Mouse (Mus musculus): ENCODE results near the gene Trp53. TPM values are rescaled to one million over a fixed set of nuclear protein-coding genes. Genes with fewer than 3 reads are reported as not detected.
"Not testable (repeated sequence)": the region's sequence is repeated elsewhere in the genome, so short reads cannot be mapped to it uniquely, and the experiment has no call there.

The Trp53 gene
- polyA plus RNA-seq, 1 experiment from 2014 or later = 109 TPM

DNA sequence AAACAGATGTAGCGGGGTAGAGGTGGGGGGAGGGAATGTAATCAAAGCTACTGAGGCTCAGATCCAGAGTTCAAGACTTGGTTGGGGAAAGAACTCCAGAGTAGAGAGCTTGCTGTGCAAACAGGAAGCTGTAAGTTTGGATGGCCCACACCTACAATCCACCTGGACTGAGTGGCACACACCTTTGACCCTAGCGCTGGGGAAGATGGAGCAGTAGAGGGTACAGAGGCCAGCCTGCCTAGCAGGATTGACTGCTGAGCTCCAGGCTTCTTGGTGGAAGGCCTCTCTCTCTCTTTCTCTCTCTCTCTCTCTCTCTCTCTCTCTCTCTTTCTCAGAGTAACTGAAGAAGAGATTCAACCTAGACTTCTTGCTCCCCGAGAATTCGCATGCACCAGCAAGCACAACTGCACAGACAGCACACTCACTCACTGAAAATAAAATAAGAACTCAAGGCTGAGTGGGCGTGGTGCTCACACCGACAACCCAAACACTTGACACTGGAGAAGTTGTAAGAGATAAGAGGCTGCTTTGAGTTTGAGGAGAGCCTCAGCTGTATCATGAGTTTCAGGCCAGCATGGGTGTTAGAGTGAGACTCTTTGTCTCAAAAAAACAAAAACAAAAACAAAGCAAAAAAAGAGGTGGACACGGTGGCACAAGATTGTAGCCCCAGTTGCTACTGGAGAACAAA is 40.4 kb downstream of the Trp53 start:
- WGBS = 90% methylated on average over 7 of the region's 7 CpGs
- no peak for ATAC-seq (ENCODE audit: low FRiP score)
- H3K4me3 ChIP-seq = no peak overlapping the region
- H3K9me3 ChIP-seq (replicated peaks) = no peaks in the 10 kb centered on the region
- no peak overlapping the region for H3K4me2 ChIP-seq (replicated peaks)
- no peaks in the 10 kb centered on the region for H3K36me3 ChIP-seq
- H3K9ac ChIP-seq = no peak overlapping the region
- H3K4me1 ChIP-seq = peaks cover 16% of the 10 kb centered on the region
- peaks cover 4% of the 10 kb centered on the region; the same call in 1 of the 2 replicates for H3K27me3 ChIP-seq
- no peak overlapping the region for H3K27ac ChIP-seq

DNA sequence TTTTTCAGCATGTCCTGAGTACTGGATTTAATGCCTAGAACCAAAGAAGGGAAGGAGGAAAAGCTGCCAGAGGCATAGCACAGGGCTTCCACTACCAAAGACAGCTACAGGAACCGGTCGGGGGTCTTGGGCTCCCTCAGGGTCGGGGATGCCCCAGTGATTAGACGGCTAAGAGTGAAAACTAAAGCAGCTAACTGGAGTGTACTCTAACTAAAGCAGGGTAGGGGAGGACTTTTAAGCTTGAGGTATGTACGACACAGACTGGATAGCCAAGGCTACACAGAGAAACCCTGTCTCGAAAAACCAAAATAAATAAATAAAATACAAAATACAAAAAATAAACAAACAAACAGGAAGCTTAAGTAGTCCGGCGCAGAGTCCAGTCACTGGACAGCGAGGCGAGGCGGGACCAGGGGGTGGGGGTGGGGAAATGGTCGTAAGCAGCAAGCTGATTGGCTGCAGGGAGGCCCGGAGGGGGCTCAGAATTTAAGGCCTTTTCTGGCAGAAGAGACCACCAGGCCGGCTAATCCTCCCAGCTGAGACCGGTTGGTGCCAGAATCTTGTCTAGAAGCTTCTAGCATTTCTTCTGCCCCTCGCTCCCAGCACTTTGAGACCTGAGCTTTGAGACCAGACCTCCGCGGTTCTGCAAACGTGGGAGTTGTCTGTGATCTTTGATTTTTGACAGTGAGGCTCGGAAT is 41.6 kb downstream of the Trp53 start, which contains the start of gene Sat2:
Gene Sat2, plus strand, starts transcription at position 454 of the 698 bp plus-strand sequence.
- H3K9ac ChIP-seq = peak within 1 kb of the TSS; percentile 78
- WGBS = 1% methylated on average over 20 of the region's 20 CpGs

GRCm38 (mm10) chr11:69622406-69622805 is 42.2 kb downstream of the Trp53 start:
- Histone ChIP-seq H3K27ac (peak overlapping the region; percentile 75), H3K9me3 (replicated peaks) (no peaks in the 10 kb centered on the region), H3K36me3 (no peaks in the 10 kb centered on the region), H3K27me3 (no peaks in the 10 kb centered on the region), H3K4me1 (peaks cover 16% of the 10 kb centered on the region), H3K4me2 (replicated peaks) (peak overlapping the region; percentile 74), H3K4me3 (peak overlapping the region; percentile 48), H3K9ac (peak overlapping the region; percentile 78)
- peak; percentile 32; the same call in 1 of the 2 replicates for ATAC-seq (ENCODE audit: low FRiP score)
- 48% methylated on average over 6 of the region's 6 CpGs for WGBS

More for the DNA sequence above, 41.6 kb downstream of the Trp53 start, which contains the start of gene Sat2:
- peak within 1 kb of the TSS; percentile 48 for H3K4me3 ChIP-seq
- no peaks in the 10 kb centered on the region for H3K9me3 ChIP-seq (replicated peaks)
- H3K4me1 ChIP-seq = peaks cover 16% of the 10 kb centered on the region
- peak within 1 kb of the TSS; percentile 75 for H3K27ac ChIP-seq
- peak; percentile 81 for ATAC-seq (ENCODE audit: low FRiP score)
- no peaks in the 10 kb centered on the region for H3K36me3 ChIP-seq
- H3K4me2 ChIP-seq (replicated peaks) = peak within 1 kb of the TSS; percentile 74
- H3K27me3 ChIP-seq = peaks cover 2% of the 10 kb centered on the region; the same call in 1 of the 2 replicates

DNA sequence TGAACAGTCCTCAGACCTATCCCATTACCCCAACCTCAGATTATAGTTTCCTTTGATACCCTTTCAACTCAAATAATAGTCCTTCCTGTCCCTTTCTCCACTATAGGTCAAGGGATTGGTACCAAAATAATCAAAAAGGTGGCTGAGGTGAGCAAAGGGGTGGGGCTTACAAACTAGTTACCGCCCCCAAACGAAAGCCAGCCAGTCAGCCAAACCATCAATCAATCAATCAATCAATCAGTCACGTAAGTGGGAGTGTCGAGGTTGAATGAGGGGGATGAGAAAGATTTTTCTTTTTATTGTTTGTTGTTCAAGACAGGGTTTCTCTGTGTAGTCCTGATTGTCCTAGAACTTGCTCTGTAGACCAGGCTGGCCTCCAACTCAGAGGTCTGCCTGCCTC is 42.8 kb downstream of the Trp53 start:
- peak overlapping the region; percentile 74 for H3K4me2 ChIP-seq (replicated peaks)
- no peaks in the 10 kb centered on the region for H3K36me3 ChIP-seq
- WGBS = 65% methylated on average over 4 of the region's 4 CpGs
- peaks cover 16% of the 10 kb centered on the region for H3K4me1 ChIP-seq
- no peaks in the 10 kb centered on the region for H3K9me3 ChIP-seq (replicated peaks)
- no peaks in the 10 kb centered on the region for H3K27me3 ChIP-seq
- H3K4me3 ChIP-seq = no peak overlapping the region
- ATAC-seq (ENCODE audit: low FRiP score) = no peak
- no peak overlapping the region for H3K9ac ChIP-seq
- H3K27ac ChIP-seq = no peak overlapping the region

GRCm38 (mm10) chr11:69624339-69624738 is 44.2 kb downstream of the Trp53 start:
- H3K27ac ChIP-seq; H3K4me3 ChIP-seq; H3K9ac ChIP-seq; ATAC-seq (ENCODE audit: low FRiP score); H3K27me3 ChIP-seq; H3K36me3 ChIP-seq; H3K4me2 ChIP-seq (replicated peaks); H3K9me3 ChIP-seq (replicated peaks): not testable (repeated sequence)
- H3K4me1 ChIP-seq = peaks cover 16% of the 10 kb centered on the region
- 83% methylated on average over 2 of the region's 2 CpGs for WGBS

- Histone ChIP-seq H3K9me3 (replicated peaks) (no peaks in the 10 kb centered on the region), H3K4me1 (peaks cover under 1% of the 10 kb centered on the region; the same call in 1 of the 2 replicates), H3K27ac (no peak overlapping the region), H3K27me3 (no peaks in the 10 kb centered on the region), H3K4me2 (replicated peaks) (no peak overlapping the region), H3K36me3 (no peaks in the 10 kb centered on the region), H3K4me3 (no peak overlapping the region), H3K9ac (no peak overlapping the region)
- WGBS = 37% methylated on average over 6 of the region's 6 CpGs
- no peak for ATAC-seq (ENCODE audit: low FRiP score)
These were observed 48.1 kb downstream of the Trp53 start for GRCm38 (mm10) chr11:69628286-69628685.

DNA sequence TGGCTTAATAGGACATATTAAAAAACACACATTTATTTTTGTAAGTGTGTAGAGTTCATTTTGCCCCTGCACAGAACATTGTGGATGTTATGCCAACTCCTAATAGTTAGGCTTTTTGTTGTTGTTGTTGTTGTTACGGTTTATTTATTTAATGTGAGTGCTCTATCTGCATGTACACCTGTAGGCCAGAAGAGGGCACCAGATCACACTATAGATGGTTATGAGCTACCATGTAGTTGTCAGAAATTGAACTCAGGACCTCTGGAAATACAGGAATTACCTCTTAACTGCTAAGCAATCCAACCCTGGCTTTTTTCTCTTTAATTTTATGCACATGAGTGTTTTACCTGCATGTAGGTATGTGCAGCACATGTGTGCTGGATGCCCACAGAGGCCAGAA is 49.6 kb downstream of the Trp53 start:
- H3K4me1 ChIP-seq = peaks cover 12% of the 10 kb centered on the region
- no peak overlapping the region for H3K9ac ChIP-seq
- H3K4me2 ChIP-seq (replicated peaks) = no peak overlapping the region
- no peaks in the 10 kb centered on the region for H3K36me3 ChIP-seq
- no peak overlapping the region for H3K4me3 ChIP-seq
- 54% methylated on average over 1 of the region's 1 CpGs for WGBS
- H3K9me3 ChIP-seq (replicated peaks) = no peaks in the 10 kb centered on the region
- H3K27me3 ChIP-seq = no peaks in the 10 kb centered on the region
- no peak overlapping the region for H3K27ac ChIP-seq
- ATAC-seq (ENCODE audit: low FRiP score) = no peak

- Histone ChIP-seq H3K4me2 (replicated peaks) (peak within 1 kb of the TSS; percentile 78), H3K27me3 (no peaks in the 10 kb centered on the region), H3K27ac (peak within 1 kb of the TSS; percentile 99), H3K4me1 (peaks cover 29% of the 10 kb centered on the region), H3K4me3 (peak within 1 kb of the TSS; percentile 100), H3K36me3 (no peaks in the 10 kb centered on the region), H3K9ac (peak within 1 kb of the TSS; percentile 99), H3K9me3 (replicated peaks) (no peaks in the 10 kb centered on the region)
- under 1% methylated on average over 54 of the region's 56 CpGs for WGBS
- peak; percentile 99 for ATAC-seq (ENCODE audit: low FRiP score)
These were observed 52.3 kb downstream of the Trp53 start, which contains the start of gene Fxr2 for GRCm38 (mm10) chr11:69632284-69633089. Fxr2 (plus strand) TSS chr11:69632990.

DNA sequence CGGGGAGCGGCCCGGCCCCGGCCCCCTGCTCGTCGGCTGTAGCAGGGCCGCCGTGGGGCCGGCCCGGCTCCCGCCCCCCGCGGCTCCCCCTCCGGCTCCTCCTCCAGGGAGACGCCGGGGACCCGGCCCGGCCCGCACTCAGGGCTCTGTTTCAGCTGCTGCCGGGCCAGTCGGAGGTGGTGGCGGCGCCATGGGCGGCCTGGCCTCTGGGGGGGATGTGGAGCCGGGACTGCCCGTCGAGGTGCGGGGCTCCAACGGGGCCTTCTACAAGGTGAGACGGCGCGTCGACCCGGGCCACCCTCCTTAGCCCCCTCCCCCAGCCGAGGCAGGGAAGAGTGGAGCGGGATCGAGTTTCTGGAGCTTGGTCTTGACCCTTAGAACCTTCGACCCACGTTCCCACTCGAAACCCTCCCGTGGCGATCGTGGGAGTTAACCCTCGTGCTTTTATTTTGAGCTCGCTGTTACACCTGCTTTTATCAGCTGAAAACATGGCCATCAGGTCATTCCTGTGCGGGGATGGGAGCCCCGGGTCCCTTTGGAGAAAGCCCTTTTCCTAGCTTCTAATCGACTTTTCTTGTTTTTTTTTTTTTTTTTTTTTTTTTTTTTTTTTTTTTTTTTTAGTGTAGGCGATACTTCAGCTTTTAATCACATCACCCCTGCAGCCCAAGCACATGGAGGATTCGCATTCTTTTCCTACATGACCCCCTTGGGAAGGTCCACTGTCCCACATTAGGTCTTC is 53.1 kb downstream of the Trp53 start:
- H3K4me3 ChIP-seq = peak overlapping the region; percentile 100
- peak overlapping the region; percentile 99 for H3K9ac ChIP-seq
- H3K36me3 ChIP-seq = no peaks in the 10 kb centered on the region
- peak overlapping the region; percentile 78 for H3K4me2 ChIP-seq (replicated peaks)
- WGBS = 1% methylated on average over 34 of the region's 50 CpGs
- peaks cover 29% of the 10 kb centered on the region for H3K4me1 ChIP-seq
- peak; percentile 55 for ATAC-seq (ENCODE audit: low FRiP score)
- no peaks in the 10 kb centered on the region for H3K27me3 ChIP-seq
- H3K27ac ChIP-seq = peak overlapping the region; percentile 99
- H3K9me3 ChIP-seq (replicated peaks) = no peaks in the 10 kb centered on the region

GRCm38 (mm10) chr11:69635471-69635870 is 55.3 kb downstream of the Trp53 start:
- Histone ChIP-seq H3K27me3 (no peaks in the 10 kb centered on the region), H3K9me3 (replicated peaks) (no peaks in the 10 kb centered on the region), H3K9ac (peak overlapping the region; percentile 35; the same call in 1 of the 2 replicates), H3K27ac (no peak overlapping the region), H3K4me1 (peaks cover 29% of the 10 kb centered on the region), H3K36me3 (peaks cover 10% of the 10 kb centered on the region), H3K4me3 (no peak overlapping the region), H3K4me2 (replicated peaks) (peak overlapping the region; percentile 78)
- WGBS = 94% methylated on average over 3 of the region's 3 CpGs
- no peak for ATAC-seq (ENCODE audit: low FRiP score)

Measured in hindbrain, embryonic 12.5 days (tissue).